Mouse (Mus musculus): ENCODE data around the gene Hemk1. TPM values are rescaled to one million over a fixed set of nuclear protein-coding genes. Genes with fewer than 3 reads are reported as not detected.
"Not testable (repeated sequence)": the region's sequence is repeated elsewhere in the genome, so short reads cannot be mapped to it uniquely, and the experiment has no call there.

Gene Hemk1
- polyA plus RNA-seq, 1 experiment from 2014 or later, result 11.1 TPM

DNA sequence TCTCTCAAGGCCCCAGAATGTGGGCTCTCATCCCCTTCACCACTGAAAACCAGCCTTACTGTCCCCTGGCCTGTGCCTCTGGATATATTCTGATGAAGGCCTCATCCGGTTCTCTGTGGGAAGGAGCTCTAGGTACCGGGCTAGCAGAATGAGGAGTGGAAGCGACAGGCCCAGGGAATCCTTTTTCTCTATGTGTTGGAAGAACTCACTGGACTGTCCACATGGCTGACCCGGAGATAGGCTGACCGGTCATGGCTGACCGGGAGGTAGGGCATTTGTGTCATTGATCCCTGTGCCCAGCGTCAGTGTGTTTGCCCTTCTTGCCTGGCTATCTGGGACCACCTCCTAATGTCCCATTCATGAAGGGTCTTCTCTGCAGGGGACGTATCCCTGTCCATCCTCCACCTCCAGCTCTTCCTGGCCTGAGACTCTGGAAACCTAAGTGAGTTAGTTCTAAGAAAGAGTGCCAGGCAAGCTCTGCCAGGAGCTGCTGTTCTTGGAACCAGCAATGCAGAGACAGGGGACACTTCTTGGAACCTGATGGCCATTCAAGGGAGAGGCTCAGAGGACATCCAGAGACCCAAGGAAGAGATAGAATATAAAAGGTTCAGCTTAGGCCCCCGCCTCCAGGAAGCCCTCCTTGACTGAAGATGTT, 29.7 kb downstream of the Hemk1 start:
- Histone ChIP-seq H3K27ac (ENCODE audit: low read depth, low read length) (no peak overlapping the region), H3K9me3 (ENCODE audit: control insufficient read depth, low read length) (no peaks in the 10 kb centered on the region), H3K36me3 (ENCODE audit: control insufficient read depth, insufficient read depth, low read length) (no peaks in the 10 kb centered on the region), H3K9ac (ENCODE audit: low read length) (no peak overlapping the region), H3K27me3 (ENCODE audit: control insufficient read depth, insufficient read depth, low read length) (no peaks in the 10 kb centered on the region), H3K4me2 (ENCODE audit: low read depth) (no peak overlapping the region), H3K4me3 (ENCODE audit: low read depth, low read length) (no peak overlapping the region), H3K4me1 (ENCODE audit: control insufficient read depth, insufficient read depth, low read length) (no peaks in the 10 kb centered on the region)
- ATAC-seq (ENCODE audit: insufficient read depth, low FRiP score, low TSS enrichment) (no peak), DNase-seq (ENCODE audit: low spot score) (no peak)
- 94% methylated on average over 9 of the region's 9 CpGs for WGBS

DNA sequence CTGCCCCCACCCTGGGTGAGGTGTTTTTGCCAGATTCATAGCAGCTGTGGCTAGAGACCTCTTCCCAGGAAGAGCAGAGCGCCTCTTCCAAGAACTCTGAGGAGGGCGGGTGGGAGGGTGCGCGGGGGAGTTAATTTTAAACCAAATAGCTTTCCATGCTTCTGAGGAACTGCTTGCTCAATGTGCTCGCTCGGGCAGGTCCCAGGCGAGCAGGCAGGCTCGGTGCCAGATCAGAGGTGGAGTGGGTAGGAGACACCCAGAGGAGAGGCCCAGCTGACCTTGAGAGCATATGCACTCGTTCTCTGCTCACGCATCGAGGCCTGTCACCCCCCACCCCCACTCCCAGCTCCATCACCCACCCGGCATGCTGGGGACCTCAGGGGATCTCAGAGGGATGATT, 30.3 kb downstream of the Hemk1 start:
- H3K4me3 ChIP-seq (ENCODE audit: low read depth, low read length), result no peak overlapping the region
- ATAC-seq (ENCODE audit: insufficient read depth, low FRiP score, low TSS enrichment) (no peak), DNase-seq (ENCODE audit: low spot score) (no peak)
- H3K36me3 ChIP-seq (ENCODE audit: control insufficient read depth, insufficient read depth, low read length), result no peaks in the 10 kb centered on the region
- no peaks in the 10 kb centered on the region for H3K9me3 ChIP-seq (ENCODE audit: control insufficient read depth, low read length)
- H3K4me1 ChIP-seq (ENCODE audit: control insufficient read depth, insufficient read depth, low read length), result no peaks in the 10 kb centered on the region
- H3K4me2 ChIP-seq (ENCODE audit: low read depth), result no peak overlapping the region
- H3K9ac ChIP-seq (ENCODE audit: low read length), result no peak overlapping the region
- WGBS, result 77% methylated on average over 12 of the region's 12 CpGs
- H3K27me3 ChIP-seq (ENCODE audit: control insufficient read depth, insufficient read depth, low read length), result no peaks in the 10 kb centered on the region
- H3K27ac ChIP-seq (ENCODE audit: low read depth, low read length), result no peak overlapping the region

DNA sequence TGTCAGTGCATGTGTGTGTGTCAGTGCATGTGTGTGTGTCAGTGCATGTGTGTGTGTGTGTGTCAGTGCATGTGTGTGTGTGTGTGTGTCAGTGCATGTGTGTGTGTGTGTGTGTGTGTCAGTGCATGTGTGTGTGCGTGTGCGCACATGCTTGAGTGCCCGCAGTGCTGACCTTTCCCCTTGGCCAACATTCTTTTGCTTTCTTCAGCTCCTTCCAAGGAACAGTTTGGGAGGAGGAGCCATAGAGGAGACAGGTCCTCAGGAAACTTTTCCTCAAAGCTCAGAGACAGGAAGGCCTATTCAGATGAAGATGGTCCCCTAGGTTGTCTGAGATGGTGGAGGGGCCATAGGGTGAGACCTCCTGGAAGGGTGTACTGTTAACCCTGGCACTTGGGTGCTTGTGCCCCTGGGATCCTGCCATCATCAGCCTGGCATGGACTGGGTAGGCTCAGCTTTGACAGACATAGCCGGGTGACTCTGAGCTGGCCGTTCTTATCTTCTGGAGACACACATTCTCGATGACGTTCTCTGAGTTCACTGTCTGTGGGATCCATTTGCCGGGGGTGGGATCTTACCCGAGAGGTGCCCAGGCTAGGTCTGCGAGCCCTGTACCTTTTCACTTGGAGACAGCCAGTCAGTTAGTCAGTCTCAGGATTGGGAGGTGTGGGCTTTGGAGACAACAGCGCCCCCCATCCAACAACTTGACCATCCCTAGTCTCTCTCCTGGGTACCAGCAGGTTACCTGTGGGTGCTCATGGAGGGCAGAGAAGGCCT, 30.9 kb downstream of the Hemk1 start:
- no peak for ATAC-seq (ENCODE audit: insufficient read depth, low FRiP score, low TSS enrichment)

DNA sequence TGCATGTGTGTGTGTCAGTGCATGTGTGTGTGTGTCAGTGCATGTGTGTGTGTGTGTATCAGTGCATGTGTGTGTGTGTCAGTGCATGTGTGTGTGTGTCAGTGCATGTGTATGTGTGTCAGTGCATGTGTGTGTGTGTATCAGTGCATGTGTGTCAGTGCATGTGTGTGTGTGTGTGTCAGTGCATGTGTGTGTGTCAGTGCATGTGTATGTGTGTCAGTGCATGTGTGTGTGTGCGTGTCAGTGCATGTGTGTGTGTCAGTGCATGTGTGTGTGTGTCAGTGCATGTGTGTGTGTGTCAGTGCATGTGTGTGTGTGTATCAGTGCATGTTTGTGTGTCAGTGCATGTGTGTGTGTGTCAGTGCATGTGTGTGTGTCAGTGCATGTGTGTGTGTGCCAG, 31.5 kb downstream of the Hemk1 start:
- H3K4me3 ChIP-seq (ENCODE audit: low read depth, low read length); H3K9me3 ChIP-seq (ENCODE audit: control insufficient read depth, low read length); DNase-seq (ENCODE audit: low spot score); H3K4me2 ChIP-seq (ENCODE audit: low read depth); H3K27me3 ChIP-seq (ENCODE audit: control insufficient read depth, insufficient read depth, low read length); H3K27ac ChIP-seq (ENCODE audit: low read depth, low read length); H3K36me3 ChIP-seq (ENCODE audit: control insufficient read depth, insufficient read depth, low read length); ATAC-seq (ENCODE audit: insufficient read depth, low FRiP score, low TSS enrichment); H3K4me1 ChIP-seq (ENCODE audit: control insufficient read depth, insufficient read depth, low read length); H3K9ac ChIP-seq (ENCODE audit: low read length): not testable (repeated sequence)
- WGBS, result 100% methylated on average over 1 of the region's 1 CpGs

More for the DNA sequence above, 30.9 kb downstream of the Hemk1 start:
- DNase-seq (ENCODE audit: low spot score), result no peak
- Histone ChIP-seq H3K36me3 (ENCODE audit: control insufficient read depth, insufficient read depth, low read length) (no peaks in the 10 kb centered on the region), H3K27me3 (ENCODE audit: control insufficient read depth, insufficient read depth, low read length) (no peaks in the 10 kb centered on the region), H3K9me3 (ENCODE audit: control insufficient read depth, low read length) (no peaks in the 10 kb centered on the region), H3K4me2 (ENCODE audit: low read depth) (no peak overlapping the region), H3K4me3 (ENCODE audit: low read depth, low read length) (no peak overlapping the region), H3K27ac (ENCODE audit: low read depth, low read length) (no peak overlapping the region), H3K9ac (ENCODE audit: low read length) (no peak overlapping the region), H3K4me1 (ENCODE audit: control insufficient read depth, insufficient read depth, low read length) (no peaks in the 10 kb centered on the region)
- WGBS, result 94% methylated on average over 11 of the region's 11 CpGs

DNA sequence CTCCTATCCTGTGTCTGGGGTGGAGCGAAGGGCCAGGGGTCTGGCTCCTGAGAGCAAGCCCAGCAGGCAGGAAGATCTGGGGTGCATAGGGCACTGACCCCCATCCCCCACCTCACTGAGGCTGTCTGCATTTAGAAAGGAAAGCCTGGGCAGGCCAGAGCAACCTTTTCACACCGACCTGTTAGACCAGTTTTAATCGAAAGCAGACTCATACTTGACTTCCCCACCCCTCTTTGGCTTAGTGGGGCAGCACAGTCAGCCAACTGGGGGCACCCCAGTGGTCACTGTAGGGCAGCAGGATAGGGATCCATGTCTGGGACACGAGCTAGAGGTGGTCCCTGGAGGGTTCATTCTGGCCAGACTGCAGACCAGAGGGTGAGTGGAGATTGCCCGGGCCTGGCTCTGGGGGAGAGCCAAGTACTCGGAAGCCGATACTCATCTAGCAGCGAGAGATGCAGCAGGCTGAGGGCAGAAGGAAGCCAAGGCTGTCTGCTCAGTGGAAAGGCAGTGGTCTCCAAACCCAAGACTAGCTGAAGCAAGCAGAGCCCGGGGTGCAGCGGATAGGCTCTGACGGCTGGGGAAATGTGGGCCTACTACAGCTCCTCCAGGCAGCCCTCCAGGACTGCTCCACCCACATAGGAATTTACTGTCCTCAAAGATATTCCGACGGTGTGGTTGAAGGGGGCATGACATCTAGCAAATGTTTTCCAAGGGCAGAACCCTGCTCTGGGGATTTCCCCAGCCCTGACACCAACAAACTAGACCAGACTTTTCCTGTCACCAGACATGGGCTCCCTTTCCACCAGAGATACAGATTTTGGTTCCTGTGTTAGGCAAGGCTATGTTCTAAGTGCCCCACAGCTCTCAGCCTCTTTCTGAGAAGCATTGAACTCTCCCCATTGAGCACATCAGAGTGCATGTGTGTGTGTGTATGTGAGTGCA, 32.3 kb downstream of the Hemk1 start:
- 68% methylated on average over 13 of the region's 13 CpGs for whole genome bisulfite sequencing

DNA sequence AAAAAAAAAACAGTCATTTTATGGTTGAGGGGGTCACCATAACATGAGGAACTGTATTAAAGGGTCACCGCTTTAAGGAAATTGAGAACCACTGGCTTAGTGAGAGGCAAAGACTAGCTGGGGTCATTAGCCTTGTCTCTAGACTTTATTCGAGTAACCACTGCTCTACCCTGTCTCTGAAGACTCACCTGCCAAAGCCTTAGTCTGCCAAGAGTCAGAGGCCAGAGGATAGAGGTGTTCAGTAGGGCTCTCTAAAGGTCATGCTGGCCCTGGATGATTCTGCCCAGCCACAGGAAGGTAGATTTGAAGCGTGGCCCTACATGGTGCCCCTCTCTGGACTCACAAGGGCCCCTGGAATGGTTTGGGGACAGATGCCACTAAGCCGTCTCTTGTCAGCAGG, 33.1 kb downstream of the Hemk1 start:
- H3K9ac ChIP-seq (ENCODE audit: low read length), result no peak overlapping the region
- WGBS, result 89% methylated on average over 4 of the region's 4 CpGs
- no peaks in the 10 kb centered on the region for H3K9me3 ChIP-seq (ENCODE audit: control insufficient read depth, low read length)
- no peaks in the 10 kb centered on the region for H3K36me3 ChIP-seq (ENCODE audit: control insufficient read depth, insufficient read depth, low read length)
- no peaks in the 10 kb centered on the region for H3K4me1 ChIP-seq (ENCODE audit: control insufficient read depth, insufficient read depth, low read length)
- H3K4me3 ChIP-seq (ENCODE audit: low read depth, low read length), result no peak overlapping the region
- ATAC-seq (ENCODE audit: insufficient read depth, low FRiP score, low TSS enrichment), result no peak
- no peak for DNase-seq (ENCODE audit: low spot score)
- no peaks in the 10 kb centered on the region for H3K27me3 ChIP-seq (ENCODE audit: control insufficient read depth, insufficient read depth, low read length)
- no peak overlapping the region for H3K27ac ChIP-seq (ENCODE audit: low read depth, low read length)
- no peak overlapping the region for H3K4me2 ChIP-seq (ENCODE audit: low read depth)

More for the DNA sequence above, 32.3 kb downstream of the Hemk1 start:
- Histone ChIP-seq H3K9ac (ENCODE audit: low read length) (no peak overlapping the region), H3K4me2 (ENCODE audit: low read depth) (no peak overlapping the region), H3K27ac (ENCODE audit: low read depth, low read length) (no peak overlapping the region), H3K36me3 (ENCODE audit: control insufficient read depth, insufficient read depth, low read length) (no peaks in the 10 kb centered on the region), H3K4me3 (ENCODE audit: low read depth, low read length) (no peak overlapping the region), H3K4me1 (ENCODE audit: control insufficient read depth, insufficient read depth, low read length) (no peaks in the 10 kb centered on the region), H3K9me3 (ENCODE audit: control insufficient read depth, low read length) (no peaks in the 10 kb centered on the region), H3K27me3 (ENCODE audit: control insufficient read depth, insufficient read depth, low read length) (no peaks in the 10 kb centered on the region)
- no peak for DNase-seq (ENCODE audit: low spot score)
- no peak for ATAC-seq (ENCODE audit: insufficient read depth, low FRiP score, low TSS enrichment)

DNA sequence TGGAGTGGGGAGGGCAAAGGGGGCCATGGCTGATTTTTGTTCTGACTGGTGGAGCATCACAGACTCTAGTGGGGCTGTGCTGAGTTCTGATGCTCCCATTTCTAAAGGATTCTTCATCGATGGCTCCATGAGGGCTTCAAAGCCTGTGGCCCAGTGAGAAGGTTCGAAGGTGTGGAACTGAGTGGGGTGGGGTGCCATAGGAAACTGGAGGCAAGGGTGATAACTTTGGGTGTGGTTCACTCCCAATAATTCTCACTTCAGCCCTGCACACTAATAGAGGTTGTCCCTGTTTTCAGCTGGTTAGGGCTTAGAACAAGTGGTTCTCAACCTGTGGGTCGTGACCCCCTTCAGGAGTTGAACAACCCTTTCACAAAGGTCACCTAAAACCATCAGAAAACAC, 33.8 kb downstream of the Hemk1 start:
- no peak overlapping the region for H3K27ac ChIP-seq (ENCODE audit: low read depth, low read length)
- H3K9me3 ChIP-seq (ENCODE audit: control insufficient read depth, low read length), result no peaks in the 10 kb centered on the region
- no peak overlapping the region for H3K4me2 ChIP-seq (ENCODE audit: low read depth)
- H3K9ac ChIP-seq (ENCODE audit: low read length), result no peak overlapping the region
- 91% methylated on average over 3 of the region's 3 CpGs for WGBS
- H3K4me1 ChIP-seq (ENCODE audit: control insufficient read depth, insufficient read depth, low read length), result no peaks in the 10 kb centered on the region
- no peak for ATAC-seq (ENCODE audit: insufficient read depth, low FRiP score, low TSS enrichment)
- no peak for DNase-seq (ENCODE audit: low spot score)
- no peak overlapping the region for H3K4me3 ChIP-seq (ENCODE audit: low read depth, low read length)
- H3K27me3 ChIP-seq (ENCODE audit: control insufficient read depth, insufficient read depth, low read length), result no peaks in the 10 kb centered on the region
- H3K36me3 ChIP-seq (ENCODE audit: control insufficient read depth, insufficient read depth, low read length), result no peaks in the 10 kb centered on the region

DNA sequence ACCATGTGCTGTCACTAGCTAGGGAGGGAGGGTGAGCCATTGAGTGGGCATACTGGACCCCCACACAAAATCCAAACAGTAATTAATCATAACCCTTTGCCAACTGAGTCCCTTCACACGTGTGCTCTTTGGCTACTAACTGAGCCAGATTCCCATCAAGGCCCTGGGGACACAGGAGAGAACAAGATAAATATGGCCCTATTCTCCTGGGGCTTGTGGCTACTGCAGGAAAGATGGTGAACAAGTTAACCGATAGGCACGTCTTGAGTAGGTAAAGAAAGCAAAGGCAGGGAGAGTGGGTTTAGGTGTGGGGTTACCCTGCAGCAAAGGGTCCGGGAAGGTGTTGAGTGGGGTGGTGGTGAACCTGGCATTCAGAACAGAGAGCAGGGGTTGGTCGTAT, 34.2 kb downstream of the Hemk1 start:
- no peak overlapping the region for H3K9ac ChIP-seq (ENCODE audit: low read length)
- H3K27me3 ChIP-seq (ENCODE audit: control insufficient read depth, insufficient read depth, low read length), result no peaks in the 10 kb centered on the region
- 83% methylated on average over 5 of the region's 5 CpGs for WGBS
- no peak overlapping the region for H3K4me3 ChIP-seq (ENCODE audit: low read depth, low read length)
- H3K36me3 ChIP-seq (ENCODE audit: control insufficient read depth, insufficient read depth, low read length), result no peaks in the 10 kb centered on the region
- no peak overlapping the region for H3K27ac ChIP-seq (ENCODE audit: low read depth, low read length)
- no peaks in the 10 kb centered on the region for H3K9me3 ChIP-seq (ENCODE audit: control insufficient read depth, low read length)
- no peaks in the 10 kb centered on the region for H3K4me1 ChIP-seq (ENCODE audit: control insufficient read depth, insufficient read depth, low read length)
- no peak for DNase-seq (ENCODE audit: low spot score)
- no peak for ATAC-seq (ENCODE audit: insufficient read depth, low FRiP score, low TSS enrichment)
- H3K4me2 ChIP-seq (ENCODE audit: low read depth), result no peak overlapping the region

Data from neural tube, embryonic 11.5 days (tissue).